Mouse (Mus musculus): ENCODE measurements around the gene Gm11985. TPM values are rescaled to one million over a fixed set of nuclear protein-coding genes. Genes with fewer than 3 reads are reported as not detected.
A peak's percentile ranks its signal among the peaks of the same experiment; 100 is the strongest.

The Gm11985 gene
- polyA plus RNA-seq, 1 experiment, result not detected

- Histone ChIP-seq H3K27ac (ENCODE audit: insufficient read depth, low read depth, low read length) (no peak overlapping the region), H3K4me3 (ENCODE audit: insufficient read depth, low read depth, low read length) (no peak overlapping the region), H3K4me1 (ENCODE audit: control insufficient read depth, insufficient read depth, low read length) (peaks cover 13% of the 10 kb centered on the region)
- no peak for TF ChIP-seq POLR2A (IDR thresholded peaks at IDR 0.05; ENCODE audit: insufficient read depth, low read depth, low read length)
- TF ChIP-seq CTCF (IDR thresholded peaks at IDR 0.05; ENCODE audit: insufficient read depth, low read depth, low read length), result no peak
- 34% methylated on average over 9 of the region's 9 CpGs for WGBS
Observed at GRCm38 (mm10) chr11:7211211-7211610, 22.8 kb upstream of the Gm11985 start.

- peaks cover 13% of the 10 kb centered on the region for H3K4me1 ChIP-seq (ENCODE audit: control insufficient read depth, insufficient read depth, low read length)
- H3K4me3 ChIP-seq (ENCODE audit: insufficient read depth, low read depth, low read length), result no peak overlapping the region
- WGBS, result 24% methylated on average over 6 of the region's 6 CpGs
- TF ChIP-seq POLR2A (IDR thresholded peaks at IDR 0.05; ENCODE audit: insufficient read depth, low read depth, low read length) (no peak), CTCF (IDR thresholded peaks at IDR 0.05; ENCODE audit: insufficient read depth, low read depth, low read length) (peak; percentile 90)
- no peak overlapping the region for H3K27ac ChIP-seq (ENCODE audit: insufficient read depth, low read depth, low read length)
Observed at GRCm38 (mm10) chr11:7210343-7210742, 22.0 kb upstream of the Gm11985 start.

GRCm38 (mm10) chr11:7203846-7204245, 15.5 kb upstream of the Gm11985 start:
- 94% methylated on average over 9 of the region's 9 CpGs for WGBS
- TF ChIP-seq CTCF (IDR thresholded peaks at IDR 0.05; ENCODE audit: insufficient read depth, low read depth, low read length) (no peak), POLR2A (IDR thresholded peaks at IDR 0.05; ENCODE audit: insufficient read depth, low read depth, low read length) (no peak)
- Histone ChIP-seq H3K4me1 (ENCODE audit: control insufficient read depth, insufficient read depth, low read length) (no peaks in the 10 kb centered on the region), H3K27ac (ENCODE audit: insufficient read depth, low read depth, low read length) (no peak overlapping the region), H3K4me3 (ENCODE audit: insufficient read depth, low read depth, low read length) (no peak overlapping the region)

- H3K4me1 ChIP-seq (ENCODE audit: control insufficient read depth, insufficient read depth, low read length), result no peaks in the 10 kb centered on the region
- no peak for TF ChIP-seq CTCF (IDR thresholded peaks at IDR 0.05; ENCODE audit: insufficient read depth, low read depth, low read length)
- no peak for TF ChIP-seq POLR2A (IDR thresholded peaks at IDR 0.05; ENCODE audit: insufficient read depth, low read depth, low read length)
- no peak overlapping the region for H3K4me3 ChIP-seq (ENCODE audit: insufficient read depth, low read depth, low read length)
- no peak overlapping the region for H3K27ac ChIP-seq (ENCODE audit: insufficient read depth, low read depth, low read length)
- 80% methylated on average over 7 of the region's 7 CpGs for WGBS
Observed at GRCm38 (mm10) chr11:7202206-7202605, 13.8 kb upstream of the Gm11985 start.

GRCm38 (mm10) chr11:7200393-7200783, 12.0 kb upstream of the Gm11985 start:
- TF ChIP-seq POLR2A (IDR thresholded peaks at IDR 0.05; ENCODE audit: insufficient read depth, low read depth, low read length) (no peak), CTCF (IDR thresholded peaks at IDR 0.05; ENCODE audit: insufficient read depth, low read depth, low read length) (no peak)
- Histone ChIP-seq H3K27ac (ENCODE audit: insufficient read depth, low read depth, low read length) (no peak overlapping the region), H3K4me3 (ENCODE audit: insufficient read depth, low read depth, low read length) (no peak overlapping the region), H3K4me1 (ENCODE audit: control insufficient read depth, insufficient read depth, low read length) (no peaks in the 10 kb centered on the region)
- WGBS, result 81% methylated on average over 9 of the region's 9 CpGs

- Histone ChIP-seq H3K4me3 (ENCODE audit: insufficient read depth, low read depth, low read length) (no peak overlapping the region), H3K27ac (ENCODE audit: insufficient read depth, low read depth, low read length) (no peak overlapping the region), H3K4me1 (ENCODE audit: control insufficient read depth, insufficient read depth, low read length) (no peaks in the 10 kb centered on the region)
- WGBS, result 52% methylated on average over 14 of the region's 14 CpGs
- no peak for TF ChIP-seq POLR2A (IDR thresholded peaks at IDR 0.05; ENCODE audit: insufficient read depth, low read depth, low read length)
- 0 out of 2 replicates have a peak, but pooled peaks have one; percentile 5 for TF ChIP-seq CTCF (IDR thresholded peaks at IDR 0.05; ENCODE audit: insufficient read depth, low read depth, low read length)
Observed at GRCm38 (mm10) chr11:7199736-7200392, 11.5 kb upstream of the Gm11985 start.

- Histone ChIP-seq H3K4me1 (ENCODE audit: control insufficient read depth, insufficient read depth, low read length) (no peaks in the 10 kb centered on the region), H3K27ac (ENCODE audit: insufficient read depth, low read depth, low read length) (no peak overlapping the region), H3K4me3 (ENCODE audit: insufficient read depth, low read depth, low read length) (no peak overlapping the region)
- no peak for TF ChIP-seq CTCF (IDR thresholded peaks at IDR 0.05; ENCODE audit: insufficient read depth, low read depth, low read length)
- no peak for TF ChIP-seq POLR2A (IDR thresholded peaks at IDR 0.05; ENCODE audit: insufficient read depth, low read depth, low read length)
- 80% methylated on average over 10 of the region's 10 CpGs for WGBS
Observed at GRCm38 (mm10) chr11:7198481-7199256, 10.3 kb upstream of the Gm11985 start.

GRCm38 (mm10) chr11:7198006-7198405, 9.6 kb upstream of the Gm11985 start:
- no peak overlapping the region for H3K27ac ChIP-seq (ENCODE audit: insufficient read depth, low read depth, low read length)
- 92% methylated on average over 19 of the region's 19 CpGs for WGBS
- TF ChIP-seq POLR2A (IDR thresholded peaks at IDR 0.05; ENCODE audit: insufficient read depth, low read depth, low read length), result no peak
- TF ChIP-seq CTCF (IDR thresholded peaks at IDR 0.05; ENCODE audit: insufficient read depth, low read depth, low read length), result no peak
- H3K4me3 ChIP-seq (ENCODE audit: insufficient read depth, low read depth, low read length), result no peak overlapping the region
- no peaks in the 10 kb centered on the region for H3K4me1 ChIP-seq (ENCODE audit: control insufficient read depth, insufficient read depth, low read length)

- Histone ChIP-seq H3K4me3 (ENCODE audit: insufficient read depth, low read depth, low read length) (no peak within 1 kb of the TSS), H3K27ac (ENCODE audit: insufficient read depth, low read depth, low read length) (no peak within 1 kb of the TSS), H3K4me1 (ENCODE audit: control insufficient read depth, insufficient read depth, low read length) (no peaks in the 10 kb centered on the region)
- WGBS, result 52% methylated on average over 12 of the region's 12 CpGs
- TF ChIP-seq CTCF (IDR thresholded peaks at IDR 0.05; ENCODE audit: insufficient read depth, low read depth, low read length) (no peak), POLR2A (IDR thresholded peaks at IDR 0.05; ENCODE audit: insufficient read depth, low read depth, low read length) (no peak)
Observed at GRCm38 (mm10) chr11:7197491-7197941, 9.1 kb upstream of the Gm11985 start, which contains the start of gene Igfbp1. Gene Igfbp1, plus strand, starts transcription at chr11:7197782.

Measured in olfactory bulb, adult 2 months (tissue).